Mouse (Mus musculus) cortical plate, adult 2 months (tissue): ENCODE measurements around the gene Fbxl8.

Source experiments
- CTCF ChIP-seq: fragments of 200-500 bp; IDR thresholded peaks from 2 replicates; pipeline ENCODE4 v1.5.1; 2011; ENCODE audit warnings: mild to moderate bottlenecking, control low read depth, low read length; ENCODE audit not compliant: insufficient read depth; ENCODE audit errors: extremely low read depth
- POLR2A ChIP-seq: fragments of 200-500 bp; IDR thresholded peaks from 2 replicates; pipeline ENCODE4 v1.6.1; 2011; ENCODE audit warnings: mild to moderate bottlenecking, low read length, control low read depth; ENCODE audit not compliant: insufficient read depth; ENCODE audit errors: extremely low read depth

DNA sequence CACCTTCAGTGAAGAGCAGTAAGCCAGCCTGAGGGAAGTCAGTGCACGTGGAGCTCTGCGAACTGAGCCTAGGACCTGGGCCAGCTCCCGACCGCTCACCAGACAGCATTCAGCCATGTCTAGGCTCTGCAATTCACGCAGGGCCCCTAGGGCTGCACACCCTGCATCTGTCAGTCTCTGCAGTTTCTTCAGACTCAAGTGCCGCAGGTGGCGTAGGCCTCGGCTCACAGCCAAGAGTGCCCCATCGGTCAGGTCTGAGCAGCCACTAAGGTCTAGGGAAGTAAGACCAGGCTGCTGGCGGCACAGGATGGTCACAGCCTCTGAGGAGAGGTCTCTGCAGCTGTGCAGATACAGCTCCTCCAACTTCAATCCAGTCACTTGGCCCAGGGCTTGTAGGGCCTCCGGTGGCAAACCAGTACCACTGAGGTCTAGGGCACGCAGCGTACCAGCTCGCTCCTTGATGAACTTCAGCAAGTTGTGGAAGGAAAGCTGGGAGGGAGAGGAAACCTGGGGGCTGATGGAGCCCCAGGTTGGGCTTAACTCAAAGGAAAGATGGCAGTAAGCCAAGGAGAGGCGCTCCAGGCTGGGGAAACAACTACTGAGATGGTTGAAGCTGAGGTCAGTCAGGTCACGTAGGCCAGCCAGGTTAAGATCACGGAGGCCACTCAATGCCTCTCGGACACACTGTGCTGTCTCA, 50.8 kb downstream of the Fbxl8 start:
- TF ChIP-seq CTCF (no peak), POLR2A (no peak)
